Mouse (Mus musculus) midbrain, embryonic 16.5 days (tissue): ENCODE data around the gene Auts2. TPM values are rescaled to one million over a fixed set of nuclear protein-coding genes. Genes with fewer than 3 reads are reported as not detected.

Source experiments
- ATAC-seq: fragments of 200-750 bp; cut with Nextera tagmentation; 2 replicates; pipeline ENCODE4 v1.8.0; 2017; ENCODE audit warnings: moderate TSS enrichment
- H3K27ac ChIP-seq: fragments of 300-500 bp; sonication (generic); 2 replicates; pipeline ENCODE4 v1.5.1; 2014; ENCODE audit warnings: mild to moderate bottlenecking, low read length, mixed read lengths
- H3K27me3 ChIP-seq: fragments of 300-500 bp; sonication (generic); 2 replicates; pipeline ENCODE4 v1.6.1; 2014; ENCODE audit warnings: low read depth, low read length, mixed read lengths; ENCODE audit not compliant: control insufficient read depth, insufficient read depth
- H3K36me3 ChIP-seq: fragments of 300-500 bp; sonication (generic); 2 replicates; pipeline ENCODE4 v1.6.1; 2014; ENCODE audit warnings: mild to moderate bottlenecking, low read length, moderate library complexity, mixed read lengths; ENCODE audit not compliant: control insufficient read depth, insufficient read depth
- H3K4me1 ChIP-seq: fragments of 300-500 bp; sonication (generic); 2 replicates; pipeline ENCODE4 v1.6.1; 2014; ENCODE audit warnings: mild to moderate bottlenecking, low read length, mixed read lengths; ENCODE audit not compliant: control insufficient read depth, insufficient read depth
- H3K4me2 ChIP-seq: fragments of 300-500 bp; sonication (generic); 2 replicates; pipeline ENCODE4 v1.6.1; 2014; ENCODE audit warnings: mild to moderate bottlenecking, low read length, mixed read lengths
- H3K4me3 ChIP-seq: fragments of 300-500 bp; sonication (generic); 2 replicates; pipeline ENCODE4 v1.5.1; 2014; ENCODE audit warnings: low read depth, mild to moderate bottlenecking, low read length, moderate library complexity, mixed read lengths
- H3K9ac ChIP-seq: fragments of 300-500 bp; sonication (generic); 2 replicates; pipeline ENCODE4 v1.6.1; 2014; ENCODE audit warnings: low read depth, low read length, mixed read lengths
- H3K9me3 ChIP-seq: fragments of 300-500 bp; sonication (generic); replicated peaks from 2 replicates; pipeline ENCODE4 v1.6.1; 2014; ENCODE audit warnings: mild to moderate bottlenecking, low read length, mixed read lengths; ENCODE audit not compliant: control insufficient read depth, poor library complexity, severe bottlenecking
- WGBS: fragments of 180-500 bp; shearing (Covaris S2); extraction: QIAGEN DNeasy Blood & Tissue Kit; methylation state at CpG from one replicate; pipeline ENCODE4 v1.1.7; 2014; 5-methylcytosine and 5-hydroxymethylcytosine counted together
- polyA plus RNA-seq: library from polyadenylated mRNA; unstranded; fragments of >200 nt; fragmentation: Nextera tagmentation; extraction: Ambion mirVana; gene quantifications from 2 replicates; pipeline ENCODE4 v1.2.1, GENCODE M21; 2015

The Auts2 gene
- polyA plus RNA-seq, 1 experiment from 2014 or later: 49.8 TPM

- peak overlapping the region; percentile 94 for H3K9ac ChIP-seq
- no peak for ATAC-seq
- H3K9me3 ChIP-seq: no peaks in the 10 kb centered on the region
- under 1% methylated on average over 45 of the region's 46 CpGs for WGBS
- no peaks in the 10 kb centered on the region for H3K36me3 ChIP-seq
- peak overlapping the region; percentile 89 for H3K27ac ChIP-seq
- H3K27me3 ChIP-seq: no peaks in the 10 kb centered on the region
- H3K4me3 ChIP-seq: peak overlapping the region; percentile 90
- H3K4me1 ChIP-seq: peaks cover 24% of the 10 kb centered on the region
- peak overlapping the region; percentile 85 for H3K4me2 ChIP-seq
Observed at GRCm38 (mm10) chr5:132541371-132541931, 1.7 kb downstream of the Auts2 start.

GRCm38 (mm10) chr5:132540841-132541311 is 2.3 kb downstream of the Auts2 start:
- peak overlapping the region; percentile 90 for H3K4me3 ChIP-seq
- no peaks in the 10 kb centered on the region for H3K36me3 ChIP-seq
- peaks cover 24% of the 10 kb centered on the region for H3K4me1 ChIP-seq
- peak overlapping the region; percentile 94 for H3K9ac ChIP-seq
- no peaks in the 10 kb centered on the region for H3K9me3 ChIP-seq
- WGBS: 0% methylated on average over 6 of the region's 7 CpGs
- H3K27me3 ChIP-seq: no peaks in the 10 kb centered on the region
- ATAC-seq: no peak
- H3K4me2 ChIP-seq: peak overlapping the region; percentile 85
- H3K27ac ChIP-seq: peak overlapping the region; percentile 89

GRCm38 (mm10) chr5:132537475-132537874 is 5.7 kb downstream of the Auts2 start:
- ATAC-seq: no peak
- H3K27ac ChIP-seq: no peak overlapping the region
- H3K27me3 ChIP-seq: no peaks in the 10 kb centered on the region
- peaks cover 28% of the 10 kb centered on the region for H3K4me1 ChIP-seq
- no peaks in the 10 kb centered on the region for H3K36me3 ChIP-seq
- no peaks in the 10 kb centered on the region for H3K9me3 ChIP-seq
- H3K4me3 ChIP-seq: no peak overlapping the region
- H3K9ac ChIP-seq: no peak overlapping the region
- 82% methylated on average over 4 of the region's 4 CpGs for WGBS
- no peak overlapping the region for H3K4me2 ChIP-seq

- Histone ChIP-seq H3K4me3 (no peak overlapping the region), H3K4me1 (peaks cover 47% of the 10 kb centered on the region), H3K36me3 (no peaks in the 10 kb centered on the region), H3K9me3 (no peaks in the 10 kb centered on the region), H3K27me3 (no peaks in the 10 kb centered on the region), H3K9ac (no peak overlapping the region), H3K27ac (no peak overlapping the region), H3K4me2 (no peak overlapping the region)
- no peak for ATAC-seq
- WGBS: 27% methylated on average over 3 of the region's 3 CpGs
Observed at GRCm38 (mm10) chr5:132526395-132526794, 16.7 kb downstream of the Auts2 start.

- Histone ChIP-seq H3K9ac (no peak overlapping the region), H3K27me3 (no peaks in the 10 kb centered on the region), H3K4me3 (no peak overlapping the region), H3K4me2 (no peak overlapping the region), H3K27ac (no peak overlapping the region), H3K36me3 (no peaks in the 10 kb centered on the region), H3K4me1 (peaks cover 39% of the 10 kb centered on the region), H3K9me3 (no peaks in the 10 kb centered on the region)
- 30% methylated on average over 12 of the region's 12 CpGs for WGBS
- no peak for ATAC-seq
Observed at GRCm38 (mm10) chr5:132521358-132521873, 21.7 kb downstream of the Auts2 start.

GRCm38 (mm10) chr5:132517879-132518278 is 25.3 kb downstream of the Auts2 start:
- H3K4me1 ChIP-seq: peaks cover 31% of the 10 kb centered on the region

GRCm38 (mm10) chr5:132514521-132514920 is 28.6 kb downstream of the Auts2 start:
- Histone ChIP-seq H3K4me1 (peaks cover 20% of the 10 kb centered on the region), H3K36me3 (no peaks in the 10 kb centered on the region), H3K27ac (no peak overlapping the region), H3K4me3 (no peak overlapping the region), H3K4me2 (no peak overlapping the region), H3K9ac (no peak overlapping the region), H3K27me3 (no peaks in the 10 kb centered on the region), H3K9me3 (no peaks in the 10 kb centered on the region)
- WGBS: 93% methylated on average over 6 of the region's 6 CpGs
- ATAC-seq: no peak

More at GRCm38 (mm10) chr5:132517879-132518278, 25.3 kb downstream of the Auts2 start:
- H3K36me3 ChIP-seq: no peaks in the 10 kb centered on the region
- no peak overlapping the region for H3K4me3 ChIP-seq
- 32% methylated on average over 6 of the region's 6 CpGs for WGBS
- no peak overlapping the region for H3K9ac ChIP-seq
- H3K27ac ChIP-seq: no peak overlapping the region
- no peak for ATAC-seq
- no peaks in the 10 kb centered on the region for H3K27me3 ChIP-seq
- H3K4me2 ChIP-seq: no peak overlapping the region
- no peaks in the 10 kb centered on the region for H3K9me3 ChIP-seq

- no peak for ATAC-seq
- H3K36me3 ChIP-seq: no peaks in the 10 kb centered on the region
- H3K27ac ChIP-seq: no peak overlapping the region
- H3K4me2 ChIP-seq: no peak overlapping the region
- no peaks in the 10 kb centered on the region for H3K9me3 ChIP-seq
- no peak overlapping the region for H3K4me3 ChIP-seq
- no peak overlapping the region for H3K9ac ChIP-seq
- H3K27me3 ChIP-seq: no peaks in the 10 kb centered on the region
- peaks cover 24% of the 10 kb centered on the region for H3K4me1 ChIP-seq
- 44% methylated on average over 7 of the region's 7 CpGs for WGBS
Observed at GRCm38 (mm10) chr5:132513206-132513605, 29.9 kb downstream of the Auts2 start.

GRCm38 (mm10) chr5:132509464-132509885 is 33.7 kb downstream of the Auts2 start:
- Histone ChIP-seq H3K9me3 (no peaks in the 10 kb centered on the region), H3K9ac (0 out of 2 replicates have a peak overlapping the region, but pooled peaks have one; percentile 2), H3K4me2 (peak overlapping the region; percentile 3; the same call in 1 of the 2 replicates), H3K4me3 (no peak overlapping the region), H3K4me1 (peaks cover 17% of the 10 kb centered on the region), H3K36me3 (no peaks in the 10 kb centered on the region), H3K27me3 (no peaks in the 10 kb centered on the region), H3K27ac (no peak overlapping the region)
- no peak for ATAC-seq
- 13% methylated on average over 9 of the region's 9 CpGs for WGBS
